Mouse (Mus musculus) kidney, postnatal 10 days (tissue): Measurements from ENCODE around the gene Olfr211.
A peak's percentile ranks its signal among the peaks of the same experiment; 100 is the strongest.
"Not testable (repeated sequence)": the region's sequence is repeated elsewhere in the genome, so short reads cannot be mapped to it uniquely, and the experiment has no call there.

Experiments used
- DNase-seq: peaks from one replicate; pipeline ENCODE4 v3.0.0; 2021; ENCODE audit warnings: mixed read lengths

The Olfr211 gene

GRCm38 (mm10) chr6:116488791-116489190 is at the start of gene Olfr211:
TSS of gene Olfr211 (plus strand) at chr6:116489091.
- no peak for DNase-seq

DNA sequence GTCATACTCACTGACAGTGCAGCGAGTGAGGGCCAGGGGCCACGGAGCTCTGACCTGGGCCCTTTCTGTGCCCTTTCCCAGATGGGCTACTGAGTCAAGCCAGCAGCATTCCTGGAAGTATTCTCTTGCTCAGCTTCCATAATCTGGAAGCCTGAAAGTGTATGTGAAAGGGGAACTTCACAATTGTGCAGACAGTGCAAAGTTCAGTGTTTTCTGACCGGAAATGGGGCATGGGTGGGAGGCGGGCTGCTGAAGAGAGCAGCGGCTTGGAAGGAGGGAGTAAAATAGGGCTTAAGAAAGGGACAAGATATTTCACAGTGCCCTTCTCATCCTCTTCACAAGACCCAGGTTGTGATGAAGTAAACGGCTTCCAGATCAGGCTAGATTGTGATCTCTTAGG is 49.4 kb upstream of the Olfr211 start:
- DNase-seq = no peak

DNA sequence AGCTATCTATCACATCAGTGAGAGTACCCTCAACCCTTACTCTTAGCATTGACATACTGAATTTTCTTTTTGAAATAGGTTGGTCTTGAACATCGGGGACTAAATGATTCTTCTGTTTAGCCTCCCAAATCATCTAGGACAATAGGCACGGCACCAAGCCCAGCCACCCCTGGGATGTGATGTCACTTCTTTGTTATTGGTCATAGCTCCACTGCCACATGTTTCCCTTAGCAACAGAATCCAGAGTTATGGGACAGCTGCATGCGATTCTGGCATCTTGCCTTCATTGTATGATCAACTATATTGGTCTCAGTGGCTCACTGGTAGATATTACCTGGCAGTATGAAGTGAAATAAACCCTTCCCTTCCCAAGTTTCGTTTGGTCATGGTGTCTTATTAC is 48.4 kb upstream of the Olfr211 start:
- no peak for DNase-seq

GRCm38 (mm10) chr6:116440849-116441248 is 48.0 kb upstream of the Olfr211 start:
- no peak for DNase-seq

DNA sequence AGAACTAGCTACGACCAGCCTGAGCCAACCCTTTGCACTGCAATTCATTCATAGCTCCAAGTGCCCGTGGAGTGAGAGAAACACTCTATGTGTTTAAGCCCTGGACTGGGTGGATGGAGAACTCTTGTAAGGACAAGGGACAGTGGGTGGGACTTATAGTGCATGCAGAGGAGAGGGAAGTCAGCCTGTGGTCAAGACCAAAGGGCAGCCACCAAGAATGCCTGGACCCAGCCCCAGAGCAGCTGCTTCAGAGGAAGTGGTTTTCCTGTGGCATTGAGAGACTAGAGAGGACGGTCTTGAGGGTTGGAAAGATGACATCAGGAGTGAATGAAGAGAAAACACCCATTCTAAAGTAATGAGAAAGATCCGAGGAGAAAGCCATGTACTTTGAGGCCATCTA is 33.1 kb upstream of the Olfr211 start:
- peak; percentile 23 for DNase-seq

- no peak for DNase-seq
Observed at GRCm38 (mm10) chr6:116456482-116456881, 32.4 kb upstream of the Olfr211 start.

DNA sequence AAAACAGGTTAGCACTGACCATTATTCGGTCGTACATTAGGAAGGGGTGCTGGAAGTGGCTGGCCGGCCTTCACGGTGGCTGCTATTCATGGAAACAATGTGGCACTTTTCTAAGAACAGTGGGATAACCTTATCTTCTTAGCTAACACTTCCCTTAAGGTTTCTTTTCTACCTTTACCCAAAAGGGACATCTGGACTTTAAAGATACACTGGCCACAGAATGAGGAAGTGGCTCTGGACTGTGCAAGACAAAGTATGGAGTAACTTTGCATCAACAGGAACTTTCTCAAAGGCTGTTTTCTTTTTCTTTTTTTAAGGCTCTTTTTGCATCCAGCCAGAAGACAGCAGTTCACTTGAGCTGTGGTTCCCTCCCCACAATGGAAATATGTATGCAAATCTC is 30.2 kb upstream of the Olfr211 start:
- no peak for DNase-seq

DNA sequence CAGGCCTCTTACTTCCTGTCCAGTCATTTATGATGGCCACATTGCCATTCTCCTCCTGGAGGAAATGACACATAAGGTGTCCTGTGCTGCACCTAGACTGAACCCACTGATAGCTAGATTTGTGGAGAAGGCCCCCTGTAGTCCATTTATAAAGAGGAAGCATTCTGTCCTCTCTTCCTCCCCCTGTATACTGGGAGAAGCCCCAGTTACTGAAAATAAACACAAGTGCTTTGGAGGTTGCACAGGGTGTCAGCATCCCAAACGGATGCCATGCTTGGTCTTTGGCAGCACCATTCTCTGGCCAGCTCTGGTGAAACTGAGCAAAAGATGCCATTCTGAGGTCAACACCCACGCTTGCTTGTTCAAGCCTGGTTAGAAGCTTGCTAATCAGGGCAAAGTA is 29.7 kb upstream of the Olfr211 start:
- DNase-seq = no peak

DNA sequence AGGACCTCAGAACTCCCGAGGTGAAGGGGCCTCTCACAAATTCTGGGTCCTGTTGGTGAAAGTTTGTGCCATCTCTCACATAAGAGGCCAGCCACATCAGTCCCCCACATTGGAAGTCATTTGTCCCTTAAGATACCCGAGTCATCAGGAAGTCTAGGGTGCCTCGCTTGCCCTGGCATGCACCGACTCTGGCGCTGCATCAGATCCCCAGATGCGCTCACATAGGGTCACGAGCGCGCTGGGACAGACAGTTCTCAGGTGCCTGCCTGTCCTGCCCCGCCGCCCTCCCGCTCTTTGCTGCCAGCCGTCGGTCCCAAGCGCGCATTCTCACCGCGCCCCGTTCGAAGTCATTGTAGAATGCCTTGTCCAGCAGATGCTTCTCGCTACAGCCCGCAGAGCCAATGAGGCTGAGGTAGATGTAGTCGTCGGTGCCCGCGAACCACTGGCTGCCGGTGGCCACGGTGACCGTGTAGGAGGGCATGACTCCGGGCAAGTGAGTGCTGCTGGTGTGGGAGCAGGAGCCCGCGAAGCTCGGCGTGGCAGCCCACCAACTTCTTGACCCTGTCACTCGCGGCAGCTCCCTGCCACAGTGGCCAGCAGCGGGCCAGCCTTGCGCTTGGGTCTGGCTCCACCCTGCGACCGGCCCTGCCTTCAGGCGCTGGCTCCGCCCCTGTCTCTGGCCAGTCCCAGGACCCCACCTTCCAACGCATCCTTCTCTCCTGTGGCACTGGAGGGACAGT is 28.2 kb upstream of the Olfr211 start, which contains the start of gene Alox5:
Alox5 (minus strand) TSS at position 635 of the 740 bp plus-strand sequence.
- peak; percentile 40 for DNase-seq

DNA sequence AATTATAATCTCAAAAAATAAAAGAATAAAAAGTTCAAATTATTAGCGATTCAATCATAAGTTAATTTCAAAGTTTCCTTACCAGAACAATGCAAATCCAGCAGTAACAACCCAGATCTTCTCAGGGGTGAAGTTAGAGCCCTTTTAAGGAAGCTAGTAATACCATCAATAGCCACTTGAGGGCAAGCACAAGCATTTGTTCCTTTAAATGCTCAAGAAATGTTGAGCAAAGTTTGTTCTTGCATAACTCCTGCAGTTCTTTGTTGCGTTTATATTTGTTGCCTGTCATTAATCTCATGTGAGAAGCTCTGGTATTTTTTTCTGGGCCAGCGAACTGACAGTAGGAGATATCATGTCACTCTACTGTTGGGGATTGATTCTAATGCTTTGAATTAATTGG is 20.8 kb upstream of the Olfr211 start:
- DNase-seq = no peak

DNA sequence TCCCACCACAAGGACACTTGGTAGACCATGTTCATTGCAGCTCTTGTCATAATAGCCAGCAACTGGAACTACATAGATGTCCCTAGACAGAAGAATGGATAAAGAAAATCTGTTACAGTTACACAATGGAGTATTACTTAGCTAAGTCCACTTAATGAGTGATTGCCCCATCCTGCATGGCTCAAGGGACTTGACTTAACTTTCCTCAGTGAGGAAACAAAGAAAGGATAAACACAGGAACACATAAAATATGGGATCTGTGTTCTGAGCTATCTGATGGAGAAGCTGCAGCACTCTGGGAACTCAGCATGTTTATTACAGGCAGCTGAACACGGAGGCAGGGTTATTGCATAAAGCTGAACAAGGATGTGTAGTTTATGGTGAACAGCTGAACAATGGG is 3.8 kb upstream of the Olfr211 start:
- DNase-seq = no peak

- no peak for DNase-seq
Observed at GRCm38 (mm10) chr6:116486833-116487232, 2.1 kb upstream of the Olfr211 start.

- no peak for DNase-seq
Observed at GRCm38 (mm10) chr6:116493742-116494141, 4.9 kb downstream of the Olfr211 start.

GRCm38 (mm10) chr6:116495960-116496359 is 7.1 kb downstream of the Olfr211 start:
- no peak for DNase-seq

GRCm38 (mm10) chr6:116506302-116507003 is 17.6 kb downstream of the Olfr211 start, which contains the start of gene Olfr212:
TSS of gene Olfr212 (plus strand) at chr6:116506516.
- not testable (repeated sequence) for DNase-seq

DNA sequence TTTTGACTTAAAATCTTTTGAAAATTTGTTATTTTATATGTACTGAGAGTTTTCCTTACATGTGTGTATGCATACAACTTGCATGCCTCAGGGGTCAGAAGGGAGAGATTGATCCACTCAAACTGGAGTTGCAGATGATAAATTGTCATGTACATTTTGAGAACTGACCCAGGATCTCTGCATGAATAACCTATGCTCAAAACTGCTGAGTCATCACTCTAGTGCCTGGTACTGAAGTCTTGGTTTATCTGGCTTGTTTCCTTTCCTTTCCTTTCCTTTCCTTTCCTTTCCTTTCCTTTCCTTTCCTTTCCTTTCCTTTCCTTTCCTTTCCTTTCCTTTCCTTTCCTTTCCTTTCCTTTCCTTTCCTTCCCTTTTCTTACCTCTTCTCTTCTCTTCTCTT is 25.9 kb downstream of the Olfr211 start:
- DNase-seq = no peak

- no peak for DNase-seq
Observed at GRCm38 (mm10) chr6:116538156-116538555, 49.3 kb downstream of the Olfr211 start, which contains the start of gene Olfr213. TSS of gene Olfr213 (plus strand) at chr6:116538456.

GRCm38 (mm10) chr6:116542500-116542899 is 53.6 kb downstream of the Olfr211 start:
- no peak for DNase-seq
